Mouse (Mus musculus): ENCODE data around the gene Ahdc1.
"Not testable (repeated sequence)": the region's sequence is repeated elsewhere in the genome, so short reads cannot be mapped to it uniquely, and the experiment has no call there.

Ahdc1 gene

DNA sequence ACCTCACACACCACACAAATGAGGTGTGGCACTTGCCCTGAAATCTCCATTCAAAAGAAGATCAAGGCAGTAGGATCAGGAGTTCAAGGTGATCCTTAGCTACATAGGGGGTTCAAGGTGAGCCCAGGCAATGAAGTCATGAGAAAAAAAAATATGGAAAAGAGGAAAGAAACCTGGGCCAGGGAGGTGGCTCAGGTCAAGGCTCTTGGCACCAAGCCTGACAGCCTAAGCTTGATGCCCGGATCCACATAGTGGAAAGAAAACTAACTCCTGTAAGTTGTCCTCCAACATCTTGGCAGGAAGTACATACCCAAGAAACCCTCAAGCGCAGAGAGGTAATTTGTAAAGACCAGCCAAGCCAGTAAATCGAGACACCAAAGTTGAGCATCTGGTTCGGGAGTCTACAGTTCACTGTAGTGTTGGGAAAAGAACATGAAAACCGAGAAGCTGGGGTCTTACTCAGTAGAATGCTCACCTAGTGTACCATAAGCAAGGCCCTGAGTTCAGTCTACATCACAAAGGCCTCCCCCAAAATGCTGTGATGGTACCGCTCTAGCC lies 71.2 kb downstream of the Ahdc1 start:
- no peak for DNase-seq

DNA sequence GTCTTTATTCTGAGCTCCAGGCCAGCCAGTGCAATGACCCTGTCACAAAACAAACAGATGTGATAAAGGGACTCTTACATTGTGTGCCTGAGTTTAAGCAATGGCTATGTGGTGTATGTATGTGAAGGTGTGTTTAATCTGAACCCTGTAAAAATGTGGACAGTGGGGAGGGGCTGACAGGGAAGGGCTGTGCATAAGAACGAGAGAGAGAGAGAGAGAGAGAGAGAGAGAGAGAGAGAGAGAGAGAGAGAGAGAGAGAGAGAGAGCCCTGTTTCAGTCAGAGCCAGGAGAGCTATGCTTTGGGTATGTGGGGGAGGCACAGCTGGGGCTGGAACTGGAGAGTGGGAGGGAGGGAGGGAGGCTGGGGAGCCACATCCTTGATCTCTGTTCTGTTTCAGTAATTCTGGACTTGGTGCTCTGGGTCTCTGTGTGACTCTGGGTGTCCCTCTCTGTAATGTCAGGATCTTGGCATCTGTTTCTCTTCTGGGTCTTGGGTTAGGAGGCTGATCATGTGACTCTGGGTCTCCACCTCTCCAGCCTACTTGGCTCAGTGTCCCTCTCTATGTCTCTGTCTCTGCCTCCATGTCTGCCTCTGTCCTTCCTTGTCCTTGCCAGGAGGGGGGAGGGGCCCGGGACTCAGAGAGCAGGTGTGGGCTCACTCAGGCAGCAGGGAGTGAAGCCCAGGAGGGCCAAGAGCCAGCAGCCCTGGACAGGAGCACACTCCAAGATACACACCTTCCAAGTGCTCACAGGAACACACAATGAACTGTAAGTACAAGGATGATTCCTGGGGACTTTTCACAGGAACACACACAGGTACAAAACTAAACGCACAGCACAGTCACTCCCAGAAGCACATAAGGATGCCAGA lies 73.2 kb downstream of the Ahdc1 start:
- peak; percentile 60 for DNase-seq

DNA sequence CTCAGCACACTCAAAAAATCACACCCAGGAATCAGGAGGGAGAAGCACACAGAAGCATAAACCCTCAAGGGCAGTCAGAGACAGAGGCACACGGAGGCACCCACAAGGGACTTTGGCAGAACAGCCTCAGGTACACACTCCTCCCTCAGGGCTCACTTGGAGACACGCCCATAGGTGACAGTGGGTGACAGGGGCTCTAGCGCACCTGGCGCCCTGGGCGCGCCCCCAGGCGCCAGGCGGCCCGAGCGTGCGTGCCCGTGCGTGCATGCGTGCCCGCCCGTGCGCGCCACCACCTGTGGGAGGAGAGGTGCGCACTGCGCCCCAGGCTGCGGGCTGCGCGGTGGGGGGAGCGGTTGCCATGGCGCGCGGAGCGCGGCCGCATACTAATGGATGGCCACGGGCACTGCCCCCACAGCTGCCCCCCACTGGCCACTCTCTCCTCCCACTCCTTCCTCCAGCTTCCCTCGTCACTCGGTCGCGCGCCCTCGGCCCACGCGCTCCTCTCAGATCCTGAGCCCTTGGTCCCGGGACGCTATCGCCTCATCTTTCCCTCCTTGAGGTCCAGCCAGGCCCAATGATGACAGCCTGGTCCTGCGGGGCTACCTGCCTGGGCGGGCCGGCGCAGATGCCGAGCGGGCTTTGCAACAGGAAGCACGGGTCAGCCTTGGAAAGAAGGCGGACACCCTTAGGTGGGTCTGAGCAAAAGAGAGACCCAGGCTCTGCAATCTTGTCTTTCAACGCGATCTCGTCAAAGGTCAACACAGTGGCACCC lies 74.1 kb downstream of the Ahdc1 start:
- peak; percentile 90 for DNase-seq

DNA sequence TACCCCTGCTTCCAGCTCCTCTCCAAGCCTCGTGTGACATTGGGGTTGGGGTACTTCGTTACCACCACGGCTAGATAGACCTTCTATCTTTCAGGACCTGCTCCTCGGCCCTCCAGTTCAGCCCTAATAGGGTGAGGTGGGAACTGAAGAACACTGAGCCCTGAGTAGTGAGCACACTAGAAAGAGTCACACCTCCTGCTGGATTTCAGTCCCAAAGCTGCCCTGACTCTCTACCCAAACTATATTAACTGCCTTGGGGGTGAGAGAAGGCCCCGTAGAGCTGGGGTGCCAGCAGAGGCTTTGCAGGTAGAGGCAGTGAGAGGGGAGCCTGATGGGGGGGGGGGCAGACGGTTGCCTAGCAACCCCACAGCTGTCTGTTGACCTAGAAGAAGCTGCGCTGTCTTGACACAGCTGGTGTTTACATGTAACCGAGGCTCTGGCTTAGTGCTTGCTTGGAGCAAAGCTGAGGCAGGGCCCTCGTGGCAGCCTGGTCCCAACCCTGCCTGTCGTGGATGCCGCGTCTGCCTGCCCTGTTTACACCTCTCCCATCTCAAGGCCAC lies 74.8 kb downstream of the Ahdc1 start:
- DNase-seq: peak; percentile 88

DNA sequence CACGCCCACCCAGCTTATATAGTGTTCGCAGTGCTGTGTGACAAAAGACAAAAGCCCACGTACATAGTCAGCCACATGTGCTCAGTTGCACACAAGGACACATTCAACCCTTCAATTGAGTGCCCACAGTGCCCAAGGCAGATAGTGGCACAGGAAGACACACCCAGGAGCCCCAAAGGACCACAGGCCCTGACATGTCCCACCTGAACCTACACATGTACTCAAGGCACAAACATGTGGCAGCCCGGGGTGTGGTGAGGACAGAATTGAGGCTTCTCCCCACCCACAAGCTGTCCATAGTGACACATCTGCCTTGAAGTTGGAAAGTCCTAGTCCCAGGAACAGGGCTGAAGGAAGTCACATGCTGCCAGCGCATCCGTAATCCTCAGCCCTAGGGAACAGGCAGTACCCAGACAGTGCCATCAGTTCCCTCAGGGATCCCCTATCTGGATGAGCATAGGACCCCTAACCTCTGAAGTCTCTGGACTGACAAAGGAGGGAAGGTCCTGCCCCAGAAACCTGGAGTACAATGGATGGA lies 76.2 kb downstream of the Ahdc1 start:
- peak; percentile 57 for DNase-seq

DNA sequence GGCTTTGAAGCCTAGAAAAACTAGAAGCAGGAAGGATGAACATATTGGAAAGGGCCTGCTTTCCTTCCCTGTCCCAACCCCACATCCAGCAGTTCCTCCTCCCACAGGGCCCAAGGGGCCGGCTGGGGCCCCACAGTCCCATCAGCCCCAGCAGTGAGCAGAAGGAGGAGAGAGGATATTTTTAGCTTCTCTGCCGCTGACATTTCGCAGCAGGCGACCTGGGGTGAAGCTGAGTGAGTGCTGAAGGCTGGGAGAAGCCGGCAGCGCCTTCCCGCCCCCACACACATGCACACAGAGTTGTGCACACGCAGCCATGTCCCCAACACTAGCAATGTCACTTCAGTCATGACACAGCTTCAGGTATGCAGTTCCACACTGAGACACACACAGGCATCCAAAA lies 76.8 kb downstream of the Ahdc1 start:
- peak; percentile 83 for DNase-seq

DNA sequence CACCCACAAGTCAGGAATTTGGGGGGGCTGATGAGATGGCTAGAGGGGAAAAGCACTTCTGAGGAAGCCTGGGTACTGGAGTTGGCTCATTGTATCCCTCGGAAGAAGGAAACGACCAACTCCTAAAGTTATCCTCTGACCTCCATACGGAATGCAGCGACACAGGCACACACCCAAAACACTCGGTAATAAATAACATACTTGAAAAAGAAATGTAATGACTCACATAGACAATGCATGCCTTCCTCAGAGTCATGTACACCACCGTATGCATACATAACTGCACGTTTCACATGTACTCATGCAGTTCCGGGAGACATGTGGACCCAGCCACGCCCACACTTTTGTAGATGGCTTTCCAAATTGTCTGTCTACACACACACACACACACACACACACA lies 78.3 kb downstream of the Ahdc1 start:
- peak; percentile 8 for DNase-seq

DNA sequence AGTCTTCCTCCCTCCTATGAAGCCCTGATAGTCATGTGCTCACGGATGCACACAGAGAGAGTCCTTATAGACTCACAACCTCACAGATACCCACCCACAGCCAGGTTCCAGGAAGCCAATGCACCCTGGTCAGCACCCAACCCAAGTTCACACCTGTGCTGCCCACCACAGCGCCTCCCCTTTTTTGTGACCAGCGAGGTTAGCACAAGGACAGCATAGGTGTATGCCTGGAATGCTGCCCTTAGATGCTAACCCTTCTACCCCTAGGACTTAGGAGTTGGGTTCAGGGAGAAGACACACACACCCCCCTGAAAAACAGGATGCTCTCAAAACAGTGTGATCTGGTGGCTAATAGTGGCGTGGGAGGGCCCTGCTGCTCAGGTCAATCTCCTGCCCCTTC lies 78.7 kb downstream of the Ahdc1 start:
- no peak for DNase-seq

DNA sequence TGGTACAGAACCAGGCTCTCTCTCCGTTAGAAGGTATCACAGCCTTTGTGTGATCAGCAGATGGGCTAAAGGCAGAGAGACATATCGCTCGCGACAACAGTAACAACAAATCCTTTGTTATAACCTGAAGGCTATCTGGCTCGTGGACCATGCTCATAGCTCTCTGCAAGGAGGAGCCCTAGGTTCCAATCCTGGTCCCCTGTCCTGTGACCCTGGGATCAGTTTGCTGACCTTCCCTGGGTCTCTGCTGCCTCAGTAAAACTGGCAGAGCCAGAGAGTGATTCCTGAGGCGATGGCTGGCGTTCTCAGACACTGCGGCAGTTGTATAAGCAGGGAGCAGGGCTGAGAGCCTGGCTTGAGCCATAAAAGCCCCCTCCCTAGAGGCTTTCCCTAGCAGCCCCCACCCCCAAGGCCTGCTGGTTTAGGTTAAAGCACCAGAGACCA lies 79.2 kb downstream of the Ahdc1 start:
- no peak for DNase-seq

DNA sequence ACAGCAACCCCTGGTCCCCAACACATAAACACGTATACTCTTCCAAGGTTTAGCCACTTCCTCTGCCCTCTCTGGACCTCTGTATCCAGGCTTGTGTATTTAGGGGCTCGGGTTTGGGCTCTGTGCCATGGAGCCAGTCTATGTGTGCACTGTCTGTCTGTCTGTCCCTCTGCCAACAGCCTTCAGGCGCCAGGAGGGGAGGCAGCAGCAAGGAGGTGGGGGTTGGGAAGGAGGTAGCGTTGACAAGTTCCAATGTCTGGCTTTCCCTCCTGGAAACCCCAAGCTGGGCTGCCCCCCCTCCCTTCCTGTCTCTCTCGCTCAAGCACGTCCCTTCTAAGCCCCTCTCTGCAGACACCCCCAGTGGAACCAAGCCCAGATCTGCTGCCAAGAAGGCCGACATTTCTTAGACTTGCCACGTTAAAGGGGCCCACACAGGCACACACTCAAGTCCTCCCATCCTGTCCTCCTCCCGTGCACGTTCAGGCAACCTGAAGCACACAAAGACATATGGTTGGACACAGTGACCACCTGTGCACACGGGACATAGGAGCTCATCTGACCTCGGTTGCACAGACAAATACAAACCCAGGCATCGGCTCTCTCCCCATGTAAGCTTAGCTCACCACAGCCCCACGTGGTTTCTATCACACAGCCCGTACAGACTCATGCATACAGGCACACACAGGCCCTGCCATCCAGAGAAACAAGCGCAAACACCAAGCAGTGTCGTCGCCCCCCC lies 79.8 kb downstream of the Ahdc1 start:
- peak; percentile 69 for DNase-seq

DNA sequence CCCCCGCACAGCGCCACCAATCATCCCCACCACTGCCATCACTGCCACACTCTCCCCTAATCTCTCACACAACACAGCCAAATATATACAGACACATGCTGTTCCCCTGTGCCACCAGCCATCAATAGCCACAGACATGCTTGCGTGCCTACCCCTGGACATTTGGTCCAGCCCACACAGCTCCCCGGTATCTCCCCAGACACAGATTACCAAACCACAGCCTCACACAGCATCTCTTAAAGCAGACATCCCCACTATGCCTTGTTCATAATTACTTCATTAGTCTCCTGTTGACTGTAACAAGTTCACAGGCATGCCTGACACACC lies 80.4 kb downstream of the Ahdc1 start:
- DNase-seq: no peak

DNA sequence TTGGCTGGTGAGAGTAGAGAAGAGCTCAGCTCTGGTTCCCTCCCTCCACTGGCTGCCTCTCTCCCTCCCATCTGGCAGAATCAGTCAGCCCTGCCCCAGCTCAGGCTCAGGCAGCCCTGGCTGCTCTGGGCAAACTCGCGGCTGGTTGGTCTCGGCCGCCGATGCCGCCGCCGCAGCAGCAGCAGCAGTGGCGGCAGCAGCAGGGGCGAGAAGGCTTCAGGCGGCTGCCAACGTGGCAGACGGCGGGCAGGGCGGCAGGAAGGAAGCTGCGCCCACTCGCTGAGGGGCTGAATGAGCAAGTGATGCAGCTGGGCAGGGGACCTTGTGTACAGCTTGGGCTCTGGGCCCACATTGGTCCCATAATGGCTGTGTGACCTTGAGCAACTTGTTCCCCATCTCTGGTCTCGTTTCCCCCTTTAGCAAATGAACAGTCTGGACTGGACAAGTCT lies 81.4 kb downstream of the Ahdc1 start:
- peak; percentile 82 for DNase-seq

DNA sequence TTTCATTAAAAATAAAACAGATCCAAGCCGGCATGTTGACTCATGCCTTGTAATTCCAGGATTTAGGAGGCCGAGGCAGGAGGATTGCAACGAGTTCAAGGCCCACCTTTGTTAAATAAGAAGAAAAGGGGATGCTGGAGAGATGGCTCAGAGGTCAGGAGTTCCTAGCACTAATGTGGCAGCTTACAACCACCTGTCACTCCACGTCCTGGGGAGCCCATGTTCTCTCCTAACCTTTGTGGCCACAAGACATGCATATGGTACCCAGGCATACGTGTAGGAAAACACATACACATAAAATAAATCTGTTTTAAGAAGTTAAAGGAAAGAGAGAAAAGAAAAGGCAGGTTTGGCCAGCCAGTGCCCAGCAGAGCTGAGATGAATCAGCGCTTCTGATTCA lies 82.0 kb downstream of the Ahdc1 start:
- DNase-seq: no peak

DNA sequence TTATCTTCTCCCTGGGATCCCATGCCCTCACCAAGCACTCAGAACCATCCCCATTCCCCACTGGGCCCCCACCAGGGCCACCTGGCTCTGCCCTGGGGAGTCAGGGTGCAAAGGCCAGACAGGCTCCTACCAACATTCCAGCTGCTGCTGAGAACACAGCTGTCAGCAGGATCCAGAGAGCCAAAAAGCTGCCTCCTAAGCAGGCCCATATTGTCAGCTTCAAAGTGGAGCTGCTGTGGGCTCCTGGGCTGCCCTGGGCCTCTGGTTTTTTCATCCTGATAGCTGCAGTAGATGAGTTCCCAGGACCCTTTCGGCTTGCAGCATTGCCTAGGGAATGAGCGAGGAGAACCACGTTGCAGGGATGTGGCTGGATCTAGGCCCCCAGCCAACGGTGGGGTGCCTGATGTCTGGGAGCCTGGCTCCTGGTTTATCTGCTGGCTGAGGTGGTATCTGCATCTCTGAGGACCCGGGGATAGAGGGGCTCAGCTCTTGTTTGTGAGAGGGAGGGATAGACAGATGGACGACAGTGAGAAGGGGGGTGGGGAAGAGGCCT lies 82.5 kb downstream of the Ahdc1 start:
- peak; percentile 30 for DNase-seq

DNA sequence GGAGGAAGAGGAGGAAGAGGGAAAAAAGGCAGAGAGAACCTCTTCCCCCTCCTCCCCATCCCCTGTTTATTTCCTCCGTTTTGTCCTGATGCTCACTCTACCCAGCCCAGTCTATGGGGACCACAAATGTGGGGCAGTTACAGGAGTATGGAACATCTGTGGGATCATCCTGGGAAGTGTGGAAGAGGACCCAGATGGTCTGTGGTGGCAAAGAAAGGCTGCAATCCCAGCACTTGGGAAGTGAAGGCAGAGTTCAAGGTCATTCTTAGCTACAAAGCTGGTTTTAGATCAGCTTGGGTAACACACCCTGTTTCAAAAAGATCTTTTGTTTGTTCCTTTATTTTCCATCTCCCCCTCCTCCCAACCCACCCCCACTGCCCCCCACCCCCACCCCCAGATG lies 83.2 kb downstream of the Ahdc1 start:
- DNase-seq: no peak

DNA sequence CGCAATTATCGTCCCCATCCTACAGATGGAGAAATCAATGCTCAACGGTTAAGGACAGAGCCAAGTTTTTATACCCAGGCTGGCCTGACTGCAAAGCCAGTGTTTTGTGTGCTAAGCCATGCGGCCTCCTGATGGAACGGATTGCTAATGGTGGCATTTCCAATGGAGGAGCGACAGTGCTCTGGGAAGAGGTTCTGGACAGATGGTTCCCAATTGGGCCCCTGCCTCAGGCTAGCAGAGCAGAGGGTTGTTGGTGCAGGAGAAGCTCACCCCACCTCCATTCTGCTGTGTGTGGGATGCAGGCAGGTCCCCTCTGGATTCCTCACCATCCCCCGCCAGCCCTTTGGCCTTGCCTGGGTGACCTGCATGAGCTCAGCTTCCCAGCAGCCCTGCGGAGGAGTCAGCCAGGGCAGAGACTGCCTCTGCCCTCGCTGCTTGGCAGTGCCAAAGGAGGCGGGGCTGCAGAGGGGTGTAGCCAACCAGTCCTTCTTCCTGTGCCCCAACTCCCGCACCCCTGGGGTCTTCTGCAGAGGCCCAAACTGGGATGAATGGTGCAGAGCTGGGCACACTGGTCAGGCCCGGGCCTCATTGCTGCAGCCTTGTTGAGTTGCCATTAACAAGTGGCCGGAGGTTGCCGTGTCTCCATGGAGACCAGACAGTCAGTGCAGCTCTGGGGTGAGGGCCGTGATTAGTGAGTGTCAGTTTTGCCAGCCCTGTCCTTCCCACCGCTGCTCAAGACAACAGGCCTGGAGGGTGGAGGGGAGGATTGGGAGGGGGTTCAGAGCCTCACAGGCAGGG lies 84.1 kb downstream of the Ahdc1 start:
- DNase-seq: peak; percentile 88

DNA sequence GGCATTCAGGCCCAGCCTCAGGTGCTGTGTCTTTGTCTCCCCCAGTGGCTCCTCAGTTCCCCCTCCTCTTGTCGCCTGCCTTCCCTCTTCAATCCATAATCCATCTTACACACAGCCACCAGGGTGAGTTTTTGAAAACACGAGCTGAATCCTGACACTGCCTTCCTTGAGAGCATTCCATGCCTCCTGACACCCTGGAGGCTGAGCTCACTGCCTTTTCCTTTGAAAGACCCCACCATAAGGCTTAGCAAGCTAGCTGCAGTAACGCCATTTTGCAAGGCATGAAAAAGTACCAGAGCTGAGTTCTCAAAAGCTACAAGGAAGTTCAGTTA lies 84.6 kb downstream of the Ahdc1 start:
- DNase-seq: not testable (repeated sequence)

DNA sequence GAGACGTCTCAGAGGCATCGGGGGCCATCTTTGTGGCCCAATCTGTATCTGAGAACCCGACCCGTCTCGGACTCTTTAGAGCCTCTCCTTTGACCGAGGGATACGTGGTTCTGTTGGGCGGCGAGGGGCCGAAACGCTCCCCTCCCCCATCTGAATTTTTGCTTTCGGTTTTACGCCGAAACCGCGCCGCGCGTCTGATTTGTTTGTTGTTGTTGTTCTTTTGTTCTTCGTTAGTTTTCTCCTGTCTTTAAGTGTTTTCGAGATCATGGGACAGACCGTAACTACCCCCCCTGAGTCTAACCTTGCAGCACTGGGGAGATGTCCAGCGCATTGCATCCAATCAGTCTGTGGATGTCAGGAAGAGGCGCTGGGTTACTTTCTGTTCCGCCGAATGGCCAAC lies 85.6 kb downstream of the Ahdc1 start:
- not testable (repeated sequence) for DNase-seq

DNA sequence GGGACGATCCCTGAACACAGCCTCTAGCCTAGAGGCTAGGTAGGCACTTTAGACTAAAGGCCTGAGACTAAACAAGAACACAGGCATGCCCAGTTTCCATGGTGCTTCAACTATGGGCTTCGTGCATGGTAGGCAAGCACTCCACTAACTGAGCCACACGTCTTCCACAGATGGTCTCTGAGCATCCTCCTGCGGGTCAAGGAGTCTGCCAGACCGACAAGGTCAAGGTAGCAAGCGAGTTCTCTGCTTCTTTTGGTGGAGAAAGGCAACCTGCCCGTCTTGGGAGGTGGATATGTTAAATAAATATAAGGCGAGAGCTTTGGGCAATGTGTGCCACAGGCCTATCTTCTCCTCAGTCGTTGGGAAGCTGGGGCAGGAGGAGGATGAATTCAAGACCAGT lies 90.7 kb downstream of the Ahdc1 start:
- DNase-seq: no peak

DNA sequence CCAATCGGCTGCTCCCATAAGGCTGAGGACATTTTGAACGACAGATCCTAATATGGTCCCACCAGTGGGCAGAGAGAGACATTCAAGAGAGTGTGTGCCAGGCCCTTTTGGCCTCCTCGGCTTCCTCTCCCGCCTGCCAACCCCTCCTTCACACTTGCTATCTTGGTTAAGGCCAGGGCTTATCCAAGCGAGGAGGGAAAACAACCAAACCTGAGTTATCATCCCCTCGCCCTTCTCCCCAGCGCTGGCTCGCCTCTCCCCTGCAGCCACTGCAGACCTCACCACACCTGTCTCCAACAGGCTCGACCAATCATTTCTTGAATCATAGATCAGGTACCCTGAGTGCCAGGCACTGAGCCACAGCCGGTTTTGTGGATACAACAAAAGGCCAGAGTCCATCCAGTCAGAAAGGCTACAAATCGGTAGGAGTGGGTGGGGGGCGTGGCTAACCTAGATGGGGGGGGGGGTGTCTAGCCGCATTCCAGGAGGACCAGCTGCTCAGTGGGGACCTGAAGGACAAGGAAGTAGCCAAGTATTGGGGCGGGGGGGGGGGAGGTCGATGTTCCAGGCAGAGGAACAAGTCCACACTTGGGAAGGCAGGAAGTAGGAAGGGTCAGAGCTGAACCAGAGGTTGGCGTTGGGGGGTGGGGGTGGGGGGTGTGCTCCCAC lies 92.6 kb downstream of the Ahdc1 start:
- no peak for DNase-seq

DNA sequence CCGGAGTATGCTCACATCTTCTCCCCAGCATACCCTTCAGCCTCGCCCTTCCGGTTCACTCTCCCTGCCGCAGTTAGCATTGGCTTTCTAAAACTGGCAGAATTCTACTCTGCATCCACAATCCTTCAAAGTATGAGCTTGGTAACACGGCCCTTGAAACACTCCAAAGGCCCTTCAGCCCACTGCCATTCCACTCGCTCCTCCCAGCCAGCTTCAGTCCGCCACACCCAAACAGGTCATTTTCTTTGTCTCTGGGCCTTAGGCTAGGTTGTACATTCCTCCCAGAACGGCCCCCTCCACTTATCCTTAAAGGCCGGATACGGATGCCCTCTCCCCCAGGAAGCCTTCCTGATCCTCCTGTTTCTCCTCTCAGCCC lies 93.1 kb downstream of the Ahdc1 start:
- DNase-seq: no peak
